Mouse (Mus musculus): ENCODE measurements around the gene Sgtb.

DNA sequence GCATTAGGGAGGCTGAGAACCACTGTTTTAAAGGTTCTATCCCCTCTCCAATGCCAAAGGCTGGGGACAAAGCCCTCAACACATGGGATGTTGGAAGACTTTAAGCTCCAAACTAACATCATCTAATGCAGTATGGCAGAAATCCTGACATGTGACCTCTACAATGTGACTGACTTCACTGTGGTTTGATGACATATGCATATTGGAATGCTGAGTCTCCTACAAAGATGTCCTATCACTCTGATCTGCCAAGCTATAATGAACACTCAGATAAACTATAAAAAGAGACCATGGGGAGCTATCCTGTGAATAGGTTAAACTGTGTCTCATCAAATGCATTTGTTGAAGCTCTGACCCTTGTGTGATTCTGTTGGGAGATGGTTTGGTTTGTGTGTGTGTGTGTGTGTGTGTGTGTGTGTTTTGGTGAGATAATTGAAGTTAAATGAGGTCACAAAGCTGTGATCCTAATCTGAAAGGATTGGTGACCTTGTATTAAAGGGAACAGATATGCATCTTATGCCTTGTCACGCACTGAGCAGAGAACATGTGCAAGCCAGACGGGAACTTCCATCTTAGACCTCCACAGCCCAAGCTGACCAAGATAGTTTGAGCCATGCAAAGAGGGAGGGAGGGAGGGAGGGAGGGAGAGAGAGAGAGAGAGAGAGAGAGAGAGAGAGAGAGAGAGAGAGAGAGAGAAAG is 43.7 kb upstream of the Sgtb start:
- TF ChIP-seq CTCF (IDR thresholded peaks at IDR 0.05; ENCODE audit: borderline replicate concordance, insufficient read depth, low read depth, low read length), result no peak
- no peak for TF ChIP-seq POLR2A (IDR thresholded peaks at IDR 0.05; ENCODE audit: borderline replicate concordance, insufficient read depth, low read length)
